Mouse (Mus musculus) embryonic facial prominence, embryonic 14.5 days (tissue): ENCODE measurements at regions not wholly inside any gene's neighbourhood (a gene's known extent, or its start where the extent isn't known, plus 50 kb on each side); places are given as distances from the start of the nearest gene placed in this dataset.
A peak's percentile ranks its signal among the peaks of the same experiment; 100 is the strongest.

Experiments used
- ATAC-seq: fragments of 200-750 bp; cut with Nextera tagmentation; 2 replicates; pipeline ENCODE4 v1.8.0; 2017; ENCODE audit warnings: low read depth, moderate number of reproducible peaks, moderate TSS enrichment
- DNase-seq: peaks from one replicate; pipeline ENCODE4 v3.0.0-alpha.2; 2015; ENCODE audit warnings: low spot score
- H3K27ac ChIP-seq: fragments of 300-500 bp; sonication (generic); replicated peaks from 2 replicates; pipeline ENCODE4 v1.5.1; 2014; ENCODE audit warnings: low read depth, mild to moderate bottlenecking, low read length, moderate library complexity
- H3K27me3 ChIP-seq: fragments of 300-500 bp; sonication (generic); replicated peaks from 2 replicates; pipeline ENCODE4 v1.6.1; 2014; ENCODE audit warnings: low read length; ENCODE audit not compliant: control insufficient read depth, insufficient read depth
- H3K36me3 ChIP-seq: fragments of 300-500 bp; sonication (generic); 2 replicates; pipeline ENCODE4 v1.6.1; 2014; ENCODE audit warnings: low read length, mixed read lengths; ENCODE audit not compliant: control insufficient read depth, insufficient read depth
- H3K4me1 ChIP-seq: fragments of 300-500 bp; sonication (generic); 2 replicates; pipeline ENCODE4 v1.6.1; 2014; ENCODE audit warnings: antibody characterized with exemption, low read length; ENCODE audit not compliant: control insufficient read depth, insufficient read depth
- H3K4me2 ChIP-seq: fragments of 300-500 bp; sonication (generic); 2 replicates; pipeline ENCODE4 v1.6.1; 2014; ENCODE audit warnings: low read depth, mild to moderate bottlenecking, low read length, moderate library complexity, mixed read lengths
- H3K4me3 ChIP-seq: fragments of 300-500 bp; sonication (generic); 2 replicates; pipeline ENCODE4 v1.5.1; 2014; ENCODE audit warnings: low read depth, mild to moderate bottlenecking, low read length
- H3K9ac ChIP-seq: fragments of 300-500 bp; sonication (generic); 2 replicates; pipeline ENCODE4 v1.6.1; 2014; ENCODE audit warnings: low read depth, mild to moderate bottlenecking, low read length, moderate library complexity, mixed read lengths
- H3K9me3 ChIP-seq: fragments of 300-500 bp; sonication (generic); 2 replicates; pipeline ENCODE4 v1.6.1; 2016; ENCODE audit warnings: low read length; ENCODE audit not compliant: control insufficient read depth
- WGBS: fragments of 180-500 bp; shearing (Covaris S2); extraction: QIAGEN DNeasy Blood & Tissue Kit; methylation state at CpG from one replicate; pipeline ENCODE4 v1.1.7; 2014; 5-methylcytosine and 5-hydroxymethylcytosine counted together

GRCm38 (mm10) chr2:51465576-51465975 lies 161.7 kb upstream of the Tas2r134 start:
- no peaks in the 10 kb centered on the region for H3K27me3 ChIP-seq
- H3K4me1 ChIP-seq, result peaks cover 14% of the 10 kb centered on the region; the same call in 1 of the 2 replicates
- peak; percentile 96 for DNase-seq
- no peaks in the 10 kb centered on the region for H3K36me3 ChIP-seq
- H3K9me3 ChIP-seq, result no peaks in the 10 kb centered on the region
- H3K4me2 ChIP-seq, result peak overlapping the region; percentile 37; the same call in 1 of the 2 replicates
- WGBS, result 29% methylated on average over 7 of the region's 7 CpGs
- H3K4me3 ChIP-seq, result no peak overlapping the region
- no peak overlapping the region for H3K9ac ChIP-seq
- H3K27ac ChIP-seq, result peak overlapping the region; percentile 71
- peak; percentile 87 for ATAC-seq

GRCm38 (mm10) chr2:51464356-51464755 lies 163.0 kb upstream of the Tas2r134 start:
- no peak for ATAC-seq
- DNase-seq, result no peak
- H3K4me3 ChIP-seq, result no peak overlapping the region
- H3K4me1 ChIP-seq, result peaks cover 14% of the 10 kb centered on the region; the same call in 1 of the 2 replicates
- H3K36me3 ChIP-seq, result no peaks in the 10 kb centered on the region
- no peaks in the 10 kb centered on the region for H3K27me3 ChIP-seq
- WGBS, result 29% methylated on average over 2 of the region's 2 CpGs
- H3K27ac ChIP-seq, result 0 out of 2 replicates have a peak overlapping the region, but pooled peaks have one; percentile 24
- H3K4me2 ChIP-seq, result no peak overlapping the region
- H3K9ac ChIP-seq, result no peak overlapping the region
- H3K9me3 ChIP-seq, result no peaks in the 10 kb centered on the region

- H3K27ac ChIP-seq, result no peak overlapping the region
- H3K9me3 ChIP-seq, result no peaks in the 10 kb centered on the region
- no peaks in the 10 kb centered on the region for H3K36me3 ChIP-seq
- WGBS, result 73% methylated on average over 2 of the region's 2 CpGs
- H3K4me2 ChIP-seq, result no peak overlapping the region
- no peaks in the 10 kb centered on the region for H3K27me3 ChIP-seq
- no peak overlapping the region for H3K4me3 ChIP-seq
- DNase-seq (no peak), ATAC-seq (no peak)
- peaks cover 5% of the 10 kb centered on the region; the same call in 1 of the 2 replicates for H3K4me1 ChIP-seq
- no peak overlapping the region for H3K9ac ChIP-seq
Observed at GRCm38 (mm10) chr2:51460896-51461295, 166.4 kb upstream of the Tas2r134 start.

DNA sequence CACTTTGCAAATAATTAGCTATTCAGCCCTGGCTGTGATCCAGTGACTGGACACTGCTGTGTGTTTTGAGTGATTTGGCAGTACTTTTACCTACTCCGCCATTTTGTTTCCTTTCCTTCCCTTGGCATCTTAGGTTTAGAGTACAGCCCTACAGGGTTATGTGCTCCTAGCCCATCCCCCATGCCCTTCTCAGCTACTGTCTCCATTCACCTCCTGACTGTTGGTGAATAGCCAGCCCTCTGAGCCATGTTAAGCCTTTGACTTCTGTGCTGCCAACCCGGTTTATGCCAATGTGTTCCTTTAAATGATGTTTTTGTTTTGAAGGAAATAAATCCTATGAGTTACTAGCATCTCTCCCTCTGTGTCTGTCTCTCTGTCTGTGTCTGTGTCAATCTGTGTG lies 167.8 kb upstream of the Tas2r134 start:
- 88% methylated on average over 2 of the region's 2 CpGs for WGBS
- Histone ChIP-seq H3K4me1 (no peaks in the 10 kb centered on the region), H3K27me3 (no peaks in the 10 kb centered on the region), H3K9me3 (no peaks in the 10 kb centered on the region), H3K9ac (no peak overlapping the region), H3K4me3 (no peak overlapping the region), H3K27ac (no peak overlapping the region), H3K4me2 (no peak overlapping the region), H3K36me3 (no peaks in the 10 kb centered on the region)
- ATAC-seq (no peak), DNase-seq (no peak)

GRCm38 (mm10) chr2:51457717-51458116 lies 169.6 kb upstream of the Tas2r134 start:
- no peaks in the 10 kb centered on the region for H3K4me1 ChIP-seq
- no peak overlapping the region for H3K4me3 ChIP-seq
- ATAC-seq, result no peak
- H3K9ac ChIP-seq, result no peak overlapping the region
- no peaks in the 10 kb centered on the region for H3K9me3 ChIP-seq
- no peak for DNase-seq
- WGBS, result 81% methylated on average over 2 of the region's 2 CpGs
- no peaks in the 10 kb centered on the region for H3K27me3 ChIP-seq
- H3K27ac ChIP-seq, result no peak overlapping the region
- H3K4me2 ChIP-seq, result no peak overlapping the region
- no peaks in the 10 kb centered on the region for H3K36me3 ChIP-seq

DNA sequence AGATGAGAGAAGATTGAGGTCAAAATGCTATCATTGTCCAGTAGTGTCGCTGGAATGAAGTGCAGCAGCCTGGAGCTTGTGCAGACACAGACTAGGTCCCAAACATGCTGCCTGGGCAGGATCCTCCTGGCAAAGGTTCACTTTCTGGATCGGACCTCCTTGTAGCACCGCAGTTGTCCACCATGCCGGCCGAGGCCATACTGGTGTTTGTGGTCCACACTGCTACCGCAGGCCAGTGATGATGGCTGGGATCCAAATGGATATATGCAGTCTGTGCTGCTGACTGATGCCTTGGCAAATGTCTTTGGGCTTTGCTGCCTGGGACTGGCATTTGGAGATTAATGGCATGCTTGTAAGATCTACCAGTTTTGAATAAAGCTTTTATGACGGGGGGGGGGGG lies 174.5 kb upstream of the Tas2r134 start:
- WGBS, result 90% methylated on average over 7 of the region's 7 CpGs
- Histone ChIP-seq H3K4me1 (no peaks in the 10 kb centered on the region), H3K9me3 (no peaks in the 10 kb centered on the region), H3K27ac (no peak overlapping the region), H3K9ac (no peak overlapping the region), H3K27me3 (no peaks in the 10 kb centered on the region), H3K36me3 (no peaks in the 10 kb centered on the region), H3K4me2 (no peak overlapping the region), H3K4me3 (no peak overlapping the region)
- no peak for DNase-seq
- no peak for ATAC-seq

- DNase-seq (no peak), ATAC-seq (no peak)
- H3K9me3 ChIP-seq, result no peaks in the 10 kb centered on the region
- H3K36me3 ChIP-seq, result no peaks in the 10 kb centered on the region
- no peaks in the 10 kb centered on the region for H3K27me3 ChIP-seq
- no peak overlapping the region for H3K9ac ChIP-seq
- H3K27ac ChIP-seq, result no peak overlapping the region
- H3K4me2 ChIP-seq, result no peak overlapping the region
- no peak overlapping the region for H3K4me3 ChIP-seq
- 0 out of 2 replicates have a peak, but pooled peaks cover 11% of the 10 kb centered on the region for H3K4me1 ChIP-seq
- 93% methylated on average over 3 of the region's 3 CpGs for WGBS
Observed at GRCm38 (mm10) chr2:51448121-51448520, 179.2 kb upstream of the Tas2r134 start.

- no peak for DNase-seq
- Histone ChIP-seq H3K4me1 (0 out of 2 replicates have a peak, but pooled peaks cover 11% of the 10 kb centered on the region), H3K9me3 (no peaks in the 10 kb centered on the region), H3K4me2 (no peak overlapping the region), H3K9ac (no peak overlapping the region), H3K27ac (no peak overlapping the region), H3K27me3 (no peaks in the 10 kb centered on the region), H3K4me3 (no peak overlapping the region), H3K36me3 (no peaks in the 10 kb centered on the region)
- no peak for ATAC-seq
- 90% methylated on average over 5 of the region's 5 CpGs for WGBS
Observed at GRCm38 (mm10) chr2:51447616-51448015, 179.7 kb upstream of the Tas2r134 start.

DNA sequence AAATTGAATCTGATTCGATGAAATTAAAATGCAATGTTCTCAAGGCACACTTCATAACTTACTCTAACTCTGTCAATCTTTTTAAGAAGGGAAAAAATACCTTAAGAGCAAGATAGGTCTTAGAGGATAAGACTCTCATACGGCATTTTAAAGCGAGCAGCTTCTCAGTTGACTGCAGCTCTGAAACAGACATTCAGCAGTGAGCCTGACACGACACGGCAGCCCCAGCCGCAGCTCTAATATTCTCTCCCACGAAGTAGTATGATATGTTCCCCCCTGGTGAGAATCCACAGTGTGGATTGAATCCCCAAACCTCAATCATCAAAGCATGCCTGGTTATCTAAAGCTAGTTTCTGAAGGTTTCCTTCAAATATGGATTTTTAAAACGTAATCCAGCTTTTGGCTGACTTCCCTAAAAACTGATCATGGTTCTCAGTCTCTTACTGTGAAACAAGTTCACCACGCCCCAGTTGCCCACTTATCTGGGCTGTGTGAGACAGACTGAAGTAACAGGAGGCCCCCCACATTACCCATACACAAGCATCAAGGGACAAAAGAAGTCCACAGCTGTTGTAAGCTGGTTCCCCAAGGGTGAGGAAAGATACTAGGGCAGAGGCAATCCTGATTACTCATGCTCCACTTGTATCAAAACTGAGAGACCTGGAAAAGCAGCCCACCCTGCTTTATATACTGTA lies 182.8 kb upstream of the Tas2r134 start:
- Histone ChIP-seq H3K27ac (no peak overlapping the region), H3K9ac (peak overlapping the region; percentile 26; the same call in 1 of the 2 replicates), H3K36me3 (no peaks in the 10 kb centered on the region), H3K9me3 (no peaks in the 10 kb centered on the region), H3K4me2 (no peak overlapping the region), H3K4me3 (no peak overlapping the region), H3K27me3 (no peaks in the 10 kb centered on the region), H3K4me1 (peaks cover 11% of the 10 kb centered on the region; the same call in 1 of the 2 replicates)
- peak; percentile 83; the same call in 1 of the 2 replicates for ATAC-seq
- peak; percentile 68 for DNase-seq
- WGBS, result 38% methylated on average over 9 of the region's 9 CpGs
